Mouse (Mus musculus): ENCODE results near the gene Spdye4b.

Gene Spdye4b

GRCm38 (mm10) chr5:143220996-143221395, 40.2 kb downstream of the Spdye4b start:
- no peak for DNase-seq (ENCODE audit: low spot score)

GRCm38 (mm10) chr5:143222287-143222686, 41.5 kb downstream of the Spdye4b start:
- no peak for DNase-seq (ENCODE audit: low spot score)

- DNase-seq (ENCODE audit: low spot score) = no peak
These were observed 46.0 kb downstream of the Spdye4b start, which contains the start of gene Spdye4a for GRCm38 (mm10) chr5:143226790-143227189. Gene Spdye4a (minus strand): TSS chr5:143226890.

- peak; percentile 94 for DNase-seq (ENCODE audit: low spot score)
These were observed 54.3 kb downstream of the Spdye4b start, which contains the start of gene Zfp12 for GRCm38 (mm10) chr5:143235028-143235693. Gene Zfp12 (plus strand): TSS chr5:143235163.

- DNase-seq (ENCODE audit: low spot score) = no peak
These were observed 55.2 kb downstream of the Spdye4b start for GRCm38 (mm10) chr5:143236036-143236435.

GRCm38 (mm10) chr5:143244926-143245325, 64.1 kb downstream of the Spdye4b start:
- DNase-seq (ENCODE audit: low spot score) = no peak

- DNase-seq (ENCODE audit: low spot score) = no peak
These were observed 71.2 kb downstream of the Spdye4b start for GRCm38 (mm10) chr5:143252039-143252438.

GRCm38 (mm10) chr5:143252791-143253185, 72.0 kb downstream of the Spdye4b start:
- DNase-seq (ENCODE audit: low spot score) = no peak

GRCm38 (mm10) chr5:143253186-143253880, 72.5 kb downstream of the Spdye4b start:
- peak; percentile 46 for DNase-seq (ENCODE audit: low spot score)

GRCm38 (mm10) chr5:143253881-143254486, 73.2 kb downstream of the Spdye4b start:
- DNase-seq (ENCODE audit: low spot score) = peak; percentile 24
